Mouse (Mus musculus): ENCODE data around the gene Olfml1.

Olfml1 gene

DNA sequence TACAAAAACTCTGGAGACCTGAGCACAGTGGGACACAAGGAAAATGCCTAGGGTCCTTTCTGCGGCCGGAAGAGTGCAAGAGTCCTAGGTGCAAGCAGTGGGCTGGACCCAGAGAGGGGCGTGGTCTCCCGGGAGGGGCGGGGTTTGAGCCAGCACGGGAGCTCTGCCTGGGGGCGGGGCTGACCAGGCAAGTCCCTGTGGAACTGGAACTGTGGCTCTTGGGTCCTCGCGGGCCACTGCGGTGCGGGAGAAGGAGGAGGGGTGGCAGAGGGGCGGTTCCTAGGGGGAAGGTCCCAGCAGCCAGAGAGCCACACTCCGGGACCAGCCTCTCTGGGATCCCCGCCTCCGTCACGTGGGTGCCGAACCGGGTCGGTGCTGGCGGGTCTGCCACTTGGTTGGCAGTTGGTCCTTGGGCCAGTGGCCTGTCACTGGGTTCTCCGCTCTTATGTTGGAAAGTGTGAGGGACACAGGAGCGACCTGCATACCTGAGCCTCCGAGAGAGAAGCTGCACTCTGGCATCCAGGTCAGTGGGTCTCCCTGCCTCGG, 27.7 kb downstream of the Olfml1 start, which contains the start of gene Ppfibp2:
Gene Ppfibp2 (plus strand): TSS at position 351 of the 546 bp plus-strand sequence.
- DNase-seq (ENCODE audit: extremely low spot score, low spot score), result peak; percentile 85

GRCm38 (mm10) chr7:107595426-107595825, 28.2 kb downstream of the Olfml1 start:
- no peak for DNase-seq (ENCODE audit: extremely low spot score, low spot score)

- no peak for DNase-seq (ENCODE audit: extremely low spot score, low spot score)
These were observed 29.5 kb downstream of the Olfml1 start for GRCm38 (mm10) chr7:107596753-107597152.

DNA sequence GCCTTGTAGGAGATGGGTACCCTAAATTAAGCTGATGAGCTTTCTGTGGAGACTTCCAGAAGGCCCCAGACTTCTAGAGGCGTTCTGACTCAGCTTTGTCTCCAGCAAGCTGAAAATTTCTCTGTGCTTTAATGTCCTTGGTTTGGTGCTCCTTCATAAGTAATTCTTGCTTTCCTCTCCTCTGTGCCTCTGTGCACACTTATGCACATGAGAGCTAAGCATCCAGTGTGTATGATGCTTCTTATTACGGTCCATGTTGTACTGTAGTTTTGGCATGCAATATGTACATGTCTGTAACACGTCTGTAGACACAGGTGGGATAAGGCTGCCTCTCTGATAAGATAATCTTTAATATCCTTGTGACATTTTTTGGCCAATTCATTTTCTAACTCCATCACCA, 30.7 kb downstream of the Olfml1 start:
- DNase-seq (ENCODE audit: extremely low spot score, low spot score), result no peak

DNA sequence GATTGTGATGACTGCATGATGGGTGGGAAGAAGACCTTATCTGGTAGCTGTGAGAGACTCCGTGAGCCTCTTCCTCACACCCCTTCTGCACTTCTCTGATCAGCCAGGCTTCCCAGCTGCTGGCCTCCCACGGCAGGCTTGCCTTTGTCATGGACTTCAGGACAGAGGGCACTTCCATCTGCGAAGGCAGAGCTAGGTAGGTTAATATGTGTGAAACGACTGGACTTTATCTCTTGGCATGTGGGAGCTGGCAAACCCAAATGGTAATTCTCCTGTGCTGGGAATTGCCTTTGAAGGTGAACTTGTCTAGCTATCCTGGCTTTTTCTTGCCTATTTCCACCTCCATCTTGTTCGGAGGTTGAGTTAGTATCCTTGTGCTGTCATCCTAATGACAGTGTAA, 33.4 kb downstream of the Olfml1 start:
- no peak for DNase-seq (ENCODE audit: extremely low spot score, low spot score)

DNA sequence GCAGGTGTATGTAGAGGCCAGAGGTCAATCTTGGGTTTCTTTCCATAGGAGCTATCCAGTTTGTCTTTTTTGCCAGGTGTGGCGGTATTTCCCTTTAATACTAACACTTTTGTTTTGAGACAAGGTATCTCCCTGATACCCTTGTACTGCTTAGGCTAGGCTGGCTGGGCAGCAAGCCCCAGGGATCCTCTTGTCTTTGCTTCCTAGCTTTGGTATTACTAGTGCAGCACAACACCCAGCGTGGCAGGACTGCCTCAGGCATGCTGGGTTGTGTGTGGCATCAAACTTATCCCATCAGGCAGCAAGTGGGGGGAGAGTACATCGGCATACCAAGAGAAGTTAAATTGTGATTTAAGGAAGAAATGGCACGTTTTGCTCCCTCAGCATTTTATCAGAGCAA, 35.3 kb downstream of the Olfml1 start:
- no peak for DNase-seq (ENCODE audit: extremely low spot score, low spot score)

GRCm38 (mm10) chr7:107602913-107603312, 35.7 kb downstream of the Olfml1 start:
- DNase-seq (ENCODE audit: extremely low spot score, low spot score), result no peak

DNA sequence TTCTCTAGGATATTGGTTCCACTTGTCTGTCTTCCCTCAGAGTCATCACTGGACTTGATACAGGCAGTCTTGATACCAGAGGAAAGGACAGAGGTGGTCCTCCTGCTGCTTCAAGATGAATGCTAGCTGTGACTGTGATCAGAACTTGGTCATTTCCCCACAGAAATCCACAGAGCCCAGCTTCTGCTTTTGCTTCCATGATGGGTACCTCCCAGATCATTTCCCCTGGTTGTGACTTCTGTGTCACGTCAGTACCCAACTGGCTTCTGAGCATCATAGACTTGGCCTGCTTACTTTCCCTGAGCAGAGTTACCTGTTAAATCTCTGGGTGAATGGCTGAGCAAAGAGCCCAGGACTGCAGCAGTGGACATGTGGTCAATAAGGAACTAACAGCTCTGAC, 40.5 kb downstream of the Olfml1 start:
- DNase-seq (ENCODE audit: extremely low spot score, low spot score), result no peak

GRCm38 (mm10) chr7:107609622-107610255, 42.5 kb downstream of the Olfml1 start:
- no peak for DNase-seq (ENCODE audit: extremely low spot score, low spot score)

- no peak for DNase-seq (ENCODE audit: extremely low spot score, low spot score)
These were observed 43.6 kb downstream of the Olfml1 start for GRCm38 (mm10) chr7:107610880-107611279.

DNA sequence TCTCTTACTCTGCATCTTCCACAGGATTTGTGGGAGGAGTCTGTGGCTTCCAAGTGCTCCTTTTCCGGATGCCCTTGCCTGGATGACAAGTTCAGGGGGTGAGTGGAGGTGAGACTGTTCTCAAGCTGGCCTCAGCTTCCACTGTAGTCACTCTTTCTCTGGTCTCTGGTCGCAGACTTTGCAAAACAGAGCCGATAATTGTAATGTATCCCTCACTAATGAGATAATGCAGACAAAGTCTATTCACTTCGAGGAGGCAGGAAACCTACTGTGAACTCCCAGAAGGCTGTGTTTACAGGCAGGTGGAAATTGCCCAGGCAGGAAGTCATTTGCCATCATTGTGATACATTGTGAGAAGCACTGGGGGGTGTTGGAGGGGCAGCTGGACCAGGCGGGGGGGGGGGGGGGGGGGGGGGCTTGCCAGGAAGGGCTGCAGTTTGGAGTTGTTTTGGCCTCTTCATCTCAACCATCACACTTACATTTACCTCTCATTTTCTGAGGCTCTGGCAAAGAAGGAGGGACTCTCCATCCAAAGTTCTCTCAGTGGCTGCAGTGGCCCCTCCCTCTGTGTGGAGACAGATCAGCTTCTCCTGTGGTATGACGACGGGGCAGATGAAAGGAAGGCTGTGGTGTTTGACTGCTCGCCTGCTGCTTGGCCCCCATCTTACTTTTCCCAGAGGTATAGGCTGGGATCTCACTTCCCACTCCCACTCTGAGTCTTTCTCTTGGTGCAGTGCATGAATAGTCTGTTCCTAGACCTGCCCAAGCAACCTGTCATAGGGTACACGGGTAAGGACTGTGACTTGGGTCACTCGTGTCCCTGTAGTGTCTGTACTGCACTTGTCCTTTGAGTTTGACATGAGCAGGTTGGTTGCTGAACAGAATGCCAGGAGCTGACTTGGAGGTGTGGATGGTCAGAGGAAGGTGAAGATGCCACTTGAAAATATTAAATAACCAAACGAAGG, 51.1 kb downstream of the Olfml1 start:
- no peak for DNase-seq (ENCODE audit: extremely low spot score, low spot score)

GRCm38 (mm10) chr7:107619225-107619624, 52.0 kb downstream of the Olfml1 start:
- DNase-seq (ENCODE audit: extremely low spot score, low spot score), result no peak

DNA sequence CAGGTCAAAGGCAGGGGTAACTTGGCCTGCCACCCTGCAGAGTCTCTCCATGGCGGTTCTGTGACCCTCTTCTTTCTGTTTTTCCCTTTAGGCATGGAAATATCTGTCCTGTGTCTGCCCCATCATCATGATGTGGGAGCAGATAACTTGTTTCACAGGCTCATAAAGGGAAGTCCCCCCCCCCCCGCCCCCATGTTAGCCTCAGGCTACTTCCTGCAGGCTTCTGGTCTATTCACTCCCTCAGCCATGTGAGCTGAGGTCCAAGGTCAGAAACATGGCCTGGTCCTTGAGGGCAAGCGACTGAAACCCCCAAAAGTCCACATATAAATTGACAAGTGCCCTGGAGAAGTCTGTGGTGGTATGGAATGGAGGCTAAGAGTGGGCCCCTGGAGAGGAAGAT, 52.9 kb downstream of the Olfml1 start:
- no peak for DNase-seq (ENCODE audit: extremely low spot score, low spot score)

- DNase-seq (ENCODE audit: extremely low spot score, low spot score), result no peak
These were observed 57.2 kb downstream of the Olfml1 start for GRCm38 (mm10) chr7:107624432-107624831.

DNA sequence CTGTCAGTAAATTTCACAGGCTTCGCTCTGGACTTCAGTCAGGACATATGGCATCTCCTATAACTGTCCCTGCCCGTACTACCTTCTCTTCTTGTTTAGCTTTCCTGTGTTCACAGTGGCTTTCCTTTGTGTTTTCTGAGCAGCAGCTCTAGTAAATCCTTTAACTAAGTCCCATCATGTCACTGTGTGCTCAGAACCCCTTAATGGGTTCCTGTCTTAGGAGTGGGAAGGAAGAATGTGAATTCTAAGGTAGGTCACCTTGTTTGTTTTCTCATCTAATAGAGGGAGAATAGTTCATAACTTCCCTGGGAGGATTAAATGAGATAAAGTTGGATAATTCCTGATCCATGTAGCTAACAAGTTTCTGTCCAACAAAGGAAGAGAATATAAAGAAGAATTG, 57.8 kb downstream of the Olfml1 start, which contains the start of gene 5330417H12Rik:
Gene 5330417H12Rik (minus strand): TSS at position 101 of the 400 bp plus-strand sequence.
- no peak for DNase-seq (ENCODE audit: extremely low spot score, low spot score)

DNA sequence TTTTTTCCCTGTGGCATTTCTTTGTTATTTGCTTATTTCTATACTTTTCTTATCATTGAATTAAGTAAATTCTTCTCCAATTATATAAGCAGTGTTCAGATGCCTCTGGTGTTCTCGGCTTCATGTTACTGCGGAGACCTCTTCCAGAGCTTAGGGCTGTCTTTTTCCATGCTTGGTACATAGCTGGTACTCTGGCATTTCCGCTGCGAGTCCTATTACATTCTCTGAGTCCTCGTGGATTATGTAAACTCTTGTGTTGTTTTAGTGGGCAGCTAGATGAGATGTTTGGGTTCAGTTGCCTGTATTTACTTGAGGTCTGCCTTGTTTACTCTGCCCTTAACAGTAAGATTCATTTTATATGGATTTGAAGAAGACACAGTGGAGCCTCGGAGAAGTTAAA, 58.5 kb downstream of the Olfml1 start:
- no peak for DNase-seq (ENCODE audit: extremely low spot score, low spot score)

DNA sequence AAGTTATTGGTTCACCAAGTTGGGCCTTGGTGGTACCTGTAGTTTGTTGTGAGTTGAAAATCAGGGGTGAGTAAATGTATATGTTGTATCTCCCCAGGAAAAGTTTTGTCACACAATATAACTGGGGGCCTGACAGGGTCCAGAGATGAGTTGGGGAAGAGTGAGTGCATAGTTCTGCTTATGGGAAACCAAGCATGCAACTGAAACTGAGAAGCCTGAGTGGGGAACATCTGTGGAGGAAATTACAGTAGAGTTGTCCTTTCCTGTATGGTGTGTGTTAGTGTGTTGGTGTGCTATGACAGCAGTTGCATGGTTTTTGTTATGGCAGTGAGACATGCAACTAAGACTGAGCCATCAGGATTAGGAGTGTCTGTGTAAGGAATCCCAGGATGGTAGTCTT, 61.1 kb downstream of the Olfml1 start:
- no peak for DNase-seq (ENCODE audit: extremely low spot score, low spot score)

GRCm38 (mm10) chr7:107633201-107633600, 66.0 kb downstream of the Olfml1 start:
- DNase-seq (ENCODE audit: extremely low spot score, low spot score), result no peak

- no peak for DNase-seq (ENCODE audit: extremely low spot score, low spot score)
These were observed 70.2 kb downstream of the Olfml1 start for GRCm38 (mm10) chr7:107637398-107637797.

DNA sequence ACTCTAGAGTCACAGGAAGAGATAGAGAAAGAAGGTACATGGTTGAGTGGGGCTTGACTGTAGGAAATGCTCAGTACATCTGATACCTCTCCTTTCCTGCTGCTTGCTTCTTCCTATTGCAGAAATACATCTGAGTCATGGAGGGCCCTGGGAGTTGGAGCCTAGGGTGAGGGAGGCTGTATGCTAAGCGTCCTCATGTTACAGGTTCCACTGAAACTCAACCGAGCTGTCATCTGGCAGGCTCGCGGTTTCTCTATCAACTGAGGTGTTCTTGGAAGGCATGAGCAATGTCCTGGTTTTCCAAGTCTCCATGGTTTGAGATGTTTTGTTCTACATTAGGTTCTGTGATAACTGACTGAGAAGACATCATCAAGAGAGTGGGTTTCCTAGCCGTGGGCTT, 70.8 kb downstream of the Olfml1 start:
- DNase-seq (ENCODE audit: extremely low spot score, low spot score), result no peak

Measured in neural tube, embryonic 10.5 days (tissue).